Mouse (Mus musculus): ENCODE results near the gene Rdh14. TPM values are rescaled to one million over a fixed set of nuclear protein-coding genes. Genes with fewer than 3 reads are reported as not detected.

The Rdh14 gene
- total RNA-seq, 1 experiment from 2014 or later, result 16.6 TPM

Other genes with a start within 250 kb of the Rdh14 start
- 0.95 to 1.7 TPM in 2 of 3 replicates, not detected in the other for gene Nt5c1b, start 20.8 kb upstream of the Rdh14 start, total RNA-seq (2017)

All from monocyte, adult 5-6 weeks (primary cell).